Mouse (Mus musculus) mammary gland, adult 2 months (tissue): ENCODE data around the gene Epb42. TPM values are rescaled to one million over a fixed set of nuclear protein-coding genes. Genes with fewer than 3 reads are reported as not detected.

Experiments used
- polyA plus RNA-seq: library from polyadenylated mRNA; depleted of rRNA; stranded (reverse); fragments of >200 nt; gene quantifications from 2 replicates; pipeline ENCODE4 v1.2.3, GENCODE M21; 2012; ENCODE audit warnings: low replicate concordance; rRNA removed

Epb42 gene
- not detected in 2 replicates for polyA plus RNA-seq

DNA sequence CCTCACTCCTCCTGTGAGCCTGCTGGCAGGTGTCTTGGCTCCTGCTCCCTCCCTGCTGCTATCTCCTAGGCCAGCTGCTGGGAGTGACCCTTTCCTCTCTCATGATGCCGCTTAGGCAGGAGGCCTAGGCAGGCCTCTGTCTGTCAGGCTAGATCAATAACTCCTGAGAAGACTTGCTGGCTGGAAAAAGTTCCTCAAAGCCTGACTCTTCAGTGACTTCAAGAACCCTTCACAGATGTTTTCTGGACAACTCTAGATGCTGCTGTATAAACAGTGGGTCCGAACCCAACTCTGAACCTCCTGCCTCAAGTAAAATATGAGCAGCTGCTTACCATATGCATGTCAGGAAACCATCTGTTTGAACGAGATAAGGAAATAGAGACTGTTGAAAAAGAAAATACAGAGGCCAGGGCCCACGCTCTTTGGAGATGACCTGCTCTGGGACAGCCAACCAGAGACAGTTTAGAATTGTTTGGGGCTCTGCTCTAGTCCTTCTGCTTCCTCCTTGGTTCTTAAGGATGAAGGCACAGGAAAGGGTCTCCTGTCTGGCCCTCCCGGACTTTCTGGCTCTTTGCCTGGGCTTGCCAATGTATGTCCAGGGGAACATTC, at the start of gene Epb42:
Gene Epb42, minus strand, starts transcription at position 340 of the 609 bp plus-strand sequence.

DNA sequence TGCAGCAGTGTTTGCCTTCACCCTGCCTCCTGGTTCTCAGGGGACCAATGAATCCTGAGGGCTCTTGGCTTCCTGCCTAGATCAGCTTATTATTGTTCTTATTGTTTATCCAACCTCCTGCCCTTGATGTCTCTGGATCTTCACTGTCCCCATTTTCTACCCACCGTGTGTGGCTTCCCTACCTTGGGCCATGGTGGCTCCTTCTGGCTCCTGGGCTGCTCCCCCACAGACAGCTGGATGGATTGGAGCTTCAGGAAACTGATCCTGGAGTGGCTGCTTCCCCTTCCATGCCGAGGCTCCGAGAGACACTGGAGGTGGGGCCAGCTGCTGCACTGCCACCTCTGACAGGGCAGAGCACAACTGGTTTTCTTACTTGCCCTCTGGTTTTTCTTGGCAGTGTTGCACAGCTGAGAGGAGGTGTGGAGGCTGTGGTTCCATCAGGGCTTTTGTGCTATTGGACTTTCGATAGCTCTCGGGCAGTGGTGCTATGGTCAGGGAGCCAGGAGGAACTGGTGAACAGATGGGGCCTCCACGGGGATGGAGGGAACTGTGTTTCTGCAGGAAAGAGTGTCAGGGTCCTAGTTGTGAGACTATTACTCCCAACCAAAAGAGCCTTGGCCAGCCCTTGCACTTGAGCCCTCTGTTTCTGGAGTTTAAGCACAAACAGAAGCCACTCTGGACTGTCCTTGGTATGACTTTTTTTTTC, 48.8 kb upstream of the Epb42 start, which contains the start of gene Tgm5:
Gene Tgm5, minus strand, starts transcription at position 362 of the 706 bp plus-strand sequence.

DNA sequence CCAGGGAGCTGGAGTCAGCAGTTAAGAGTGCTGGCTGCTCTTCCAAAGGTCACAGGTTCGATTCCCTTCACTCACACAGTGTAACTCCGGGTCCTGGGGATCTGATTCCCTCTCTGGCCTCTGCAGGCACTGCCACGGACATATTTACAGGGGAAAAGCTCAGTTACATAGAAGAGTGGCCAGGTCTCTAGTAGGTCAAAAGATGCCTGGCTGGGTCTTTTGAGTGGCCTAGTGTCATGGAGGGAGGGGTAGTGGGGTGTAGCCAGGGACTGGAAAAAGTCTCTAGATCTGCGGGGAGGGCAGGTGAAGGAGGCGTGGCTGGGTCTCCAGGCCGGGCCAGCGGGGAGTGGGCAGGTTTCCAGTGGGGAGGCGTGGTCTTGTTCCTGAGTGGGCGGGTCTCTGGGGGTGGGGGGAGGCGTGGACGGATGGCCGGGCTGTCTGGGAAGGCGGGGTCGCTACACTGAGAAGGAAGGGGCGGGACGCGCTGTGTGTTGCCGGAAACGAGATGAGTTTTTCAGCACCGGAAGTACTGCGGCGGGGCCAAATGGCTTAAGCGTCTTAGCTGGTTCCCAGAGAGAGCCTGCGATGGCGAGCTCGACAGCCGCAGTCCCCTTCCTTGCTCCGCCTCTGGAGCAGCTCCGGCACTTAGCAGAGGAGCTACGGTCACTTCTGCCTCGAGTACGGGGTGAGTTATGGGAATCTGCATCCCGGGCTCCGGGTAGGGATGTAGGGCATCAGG, 28.8 kb downstream of the Epb42 start, which contains the start of gene Ccndbp1:
Gene Ccndbp1, plus strand, starts transcription at position 479 of the 739 bp plus-strand sequence.

DNA sequence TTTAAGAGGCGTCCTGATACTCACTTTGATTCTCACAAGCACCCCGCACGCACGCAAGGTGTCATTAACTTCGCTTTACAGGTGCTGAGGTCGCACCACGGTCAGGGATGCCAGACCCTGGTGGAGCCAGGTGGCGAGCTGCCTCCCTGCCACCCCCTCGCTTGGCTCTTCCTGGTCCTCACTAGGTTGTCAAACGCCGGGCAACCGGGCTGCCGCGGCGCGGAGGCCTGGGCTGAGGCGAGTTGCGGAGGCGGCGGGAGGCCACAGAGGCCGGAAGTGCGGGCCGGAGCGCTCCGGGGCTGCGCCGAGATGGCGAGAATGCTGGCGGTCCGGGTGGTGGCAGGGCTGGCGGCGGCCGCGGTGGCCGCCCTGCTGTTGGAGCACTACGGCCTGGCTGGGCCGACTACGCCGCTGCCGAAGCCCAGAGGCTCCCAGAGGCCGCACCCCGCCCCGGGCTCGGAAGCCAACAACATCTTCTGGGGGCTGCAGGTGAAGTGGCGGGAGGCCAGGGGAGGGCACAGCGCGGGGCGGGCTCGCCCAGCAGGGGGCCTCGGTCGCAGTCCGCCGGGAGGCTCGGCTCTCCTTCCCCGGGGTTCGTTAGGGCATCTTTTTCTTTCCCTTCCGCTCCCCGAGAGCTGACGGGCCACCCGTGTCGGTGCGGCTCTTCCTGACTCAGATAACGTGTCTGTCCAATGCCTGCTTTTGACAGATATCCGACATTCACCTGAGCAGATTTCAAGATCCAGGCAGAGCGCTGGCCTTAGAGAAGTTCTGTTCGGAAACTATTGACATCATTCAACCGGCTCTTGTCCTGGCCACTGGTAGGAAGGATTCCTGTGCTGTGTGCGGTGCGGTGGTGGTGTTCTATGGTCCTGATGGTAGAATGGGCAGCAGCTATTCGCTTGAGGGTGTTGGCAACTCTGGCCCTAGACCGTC, 59.6 kb downstream of the Epb42 start, which contains the start of gene Tmem62:
Gene Tmem62, plus strand, starts transcription at position 28 of the 936 bp plus-strand sequence.

DNA sequence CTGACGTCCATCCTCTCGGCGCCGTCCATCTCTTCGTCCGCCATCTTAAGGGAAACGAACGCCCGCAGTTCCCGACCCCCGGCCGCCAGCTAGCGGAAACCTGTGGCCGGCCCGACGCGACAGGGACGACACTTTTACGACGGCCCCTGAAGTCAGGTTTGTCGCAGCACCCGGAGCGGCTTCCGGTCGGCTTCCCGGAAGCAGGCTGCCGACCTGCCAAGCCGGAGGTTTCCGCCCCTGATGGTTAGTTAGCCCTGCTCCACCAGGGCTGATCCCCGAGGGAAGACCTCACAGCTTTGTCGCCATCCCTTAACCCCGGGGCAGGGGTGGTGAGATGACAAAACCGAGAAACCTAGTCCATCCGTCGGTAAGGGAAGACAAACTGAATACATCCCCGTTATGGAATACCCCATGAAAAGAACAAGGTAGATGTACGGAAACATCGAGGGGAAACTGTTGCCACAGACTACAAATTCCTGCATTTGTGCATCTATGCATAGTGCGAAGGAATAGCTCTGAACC, 66.3 kb downstream of the Epb42 start, which contains the start of gene Ubr1:
Gene Ubr1, minus strand, starts transcription at position 157 of the 522 bp plus-strand sequence.

Other genes starting within 250 kb of the Epb42 start
- gene Cdan1, start 186.9 kb downstream of the Epb42 start, polyA plus RNA-seq, result 18.2 and 22.0 TPM in 2 replicates
- gene Ttbk2, start 186.5 kb downstream of the Epb42 start, polyA plus RNA-seq, result 2.3 and 4.2 TPM in 2 replicates
- 26.8 and 39.5 TPM in 2 replicates for gene Ubr1, start 66.4 kb downstream of the Epb42 start, polyA plus RNA-seq
- gene Tmem62, start 60.1 kb downstream of the Epb42 start, polyA plus RNA-seq, result 6.0 and 11.9 TPM in 2 replicates
- gene Ccndbp1, start 28.7 kb downstream of the Epb42 start, polyA plus RNA-seq, result 18.3 and 30.3 TPM in 2 replicates
- 1.0 TPM in 1 of 2 replicates, not detected in the other for gene Tgm5, start 48.8 kb upstream of the Epb42 start, polyA plus RNA-seq
- 0.23 TPM in 1 of 2 replicates, not detected in the other for gene Tgm7, start 72.7 kb upstream of the Epb42 start, polyA plus RNA-seq
- gene Adal, start 103.4 kb upstream of the Epb42 start, polyA plus RNA-seq, result 3.2 and 6.8 TPM in 2 replicates
- gene Lcmt2, start 103.6 kb upstream of the Epb42 start, polyA plus RNA-seq, result 8.7 and 13.8 TPM in 2 replicates
- 38.3 and 50.0 TPM in 2 replicates for gene Tubgcp4, start 133.6 kb upstream of the Epb42 start, polyA plus RNA-seq
- gene Zscan29, start 134.1 kb upstream of the Epb42 start, polyA plus RNA-seq, result 2.9 and 3.3 TPM in 2 replicates
- gene Trp53bp1, start 234.3 kb upstream of the Epb42 start, polyA plus RNA-seq, result 21.3 and 28.9 TPM in 2 replicates